Mouse (Mus musculus) stomach, postnatal 0 days (tissue): ENCODE data around the gene Gm45716.

ENCODE experiments used
- CTCF ChIP-seq: IDR thresholded peaks from 2 replicates; pipeline ENCODE4 v1.5.1; 2016; ENCODE audit warnings: antibody characterized with exemption, low read depth, mild to moderate bottlenecking, moderate library complexity
- EP300 ChIP-seq: optimal IDR thresholded peaks from 2 replicates; pipeline ENCODE3; 2016; ENCODE audit warnings: antibody characterized with exemption

GRCm38 (mm10) chr11:90256833-90257525 lies 69.5 kb downstream of the Gm45716 start:
- TF ChIP-seq CTCF = no peak
- TF ChIP-seq EP300 = no peak
